Mouse (Mus musculus) embryo, embryonic 10 days (tissue): ENCODE results near the gene Gm11565.
"Not testable (repeated sequence)": the region's sequence is repeated elsewhere in the genome, so short reads cannot be mapped to it uniquely, and the experiment has no call there.

Source experiments
- DNase-seq: peaks from one replicate; pipeline ENCODE4 v3.0.0-alpha.2; 2015; ENCODE audit warnings: low spot score

Gene Gm11565

DNA sequence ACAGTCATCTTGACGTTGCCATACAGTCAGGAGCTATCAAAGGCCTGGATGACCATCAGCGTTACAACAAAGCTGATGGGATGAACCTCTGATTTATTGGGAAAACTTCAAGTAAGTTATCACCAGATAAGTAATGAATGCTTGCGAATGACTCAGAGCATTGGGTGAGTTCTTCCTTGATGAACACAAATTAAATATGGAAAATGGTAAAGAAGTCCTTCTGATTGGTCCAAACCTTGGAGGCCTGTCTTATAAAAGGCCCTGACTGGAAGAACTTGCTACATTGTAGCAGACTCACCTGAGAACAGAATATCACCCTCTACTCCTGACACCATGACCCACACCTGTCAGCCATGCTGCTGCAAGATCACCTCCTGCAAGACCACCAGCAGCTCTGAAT, at the start of gene Gm11565:
Gene Gm11565 (plus strand): TSS at position 301 of the 400 bp plus-strand sequence.
- DNase-seq, result no peak

DNA sequence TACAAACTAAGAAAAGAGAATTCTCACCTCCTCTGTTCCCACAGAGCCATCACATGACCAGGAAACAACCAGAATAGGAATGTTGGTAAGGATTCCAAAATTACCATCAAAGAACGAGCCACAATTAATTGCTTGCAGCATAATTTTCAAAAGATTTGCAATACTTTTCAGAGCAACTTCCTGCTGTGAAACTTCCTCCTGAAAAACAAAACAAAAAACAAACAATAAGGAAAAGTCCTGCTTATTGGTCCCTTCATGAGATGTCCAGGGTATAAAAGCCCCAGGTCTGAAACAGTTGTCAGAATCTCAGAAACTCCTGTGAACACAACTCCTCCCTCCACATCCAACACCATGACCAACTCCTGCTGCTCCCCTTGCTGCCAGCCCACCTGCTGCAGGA, 41.5 kb upstream of the Gm11565 start, which contains the start of gene Krtap9-1:
Gene Krtap9-1 (plus strand): TSS at position 301 of the 400 bp plus-strand sequence.
- not testable (repeated sequence) for DNase-seq

DNA sequence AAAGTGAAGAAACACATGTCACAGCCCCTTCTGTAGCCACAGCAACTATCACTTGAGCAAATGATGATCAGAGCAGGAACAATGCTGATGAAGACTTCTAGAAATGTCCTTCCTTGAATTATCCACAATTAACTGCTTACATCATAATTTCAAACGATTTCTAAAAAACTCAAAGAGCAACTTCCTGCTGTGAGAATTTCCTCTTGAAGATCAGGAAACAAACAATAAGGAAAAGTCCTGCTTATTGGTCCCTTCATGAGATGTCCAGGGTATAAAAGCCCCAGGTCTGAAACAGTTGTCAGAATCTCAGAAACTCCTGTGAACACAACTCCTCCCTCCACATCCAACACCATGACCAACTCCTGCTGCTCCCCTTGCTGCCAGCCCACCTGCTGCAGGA, 35.7 kb upstream of the Gm11565 start, which contains the start of gene Gm11567:
Gene Gm11567 (plus strand): TSS at position 301 of the 400 bp plus-strand sequence.
- not testable (repeated sequence) for DNase-seq

DNA sequence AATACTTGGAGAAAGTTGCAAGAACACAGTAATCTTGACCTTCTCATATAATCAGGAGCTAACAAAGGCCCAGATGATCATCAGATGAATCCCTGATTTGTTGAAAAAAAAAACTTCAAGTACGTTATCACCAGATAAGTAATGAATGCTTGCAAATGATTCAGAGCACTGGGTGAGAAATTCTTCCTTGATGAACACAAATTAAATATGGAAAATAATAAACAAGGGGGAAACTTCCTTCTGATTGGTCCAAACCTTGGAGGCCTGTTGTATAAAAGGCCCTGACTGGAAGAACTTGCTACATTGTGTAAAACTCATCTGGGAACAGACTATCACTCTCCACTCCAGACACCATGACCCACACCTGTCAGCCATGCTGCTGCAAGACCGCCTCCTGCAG, 6.9 kb upstream of the Gm11565 start, which contains the start of gene Krtap31-1:
Gene Krtap31-1 (plus strand): TSS at position 301 of the 400 bp plus-strand sequence.
- DNase-seq, result no peak

DNA sequence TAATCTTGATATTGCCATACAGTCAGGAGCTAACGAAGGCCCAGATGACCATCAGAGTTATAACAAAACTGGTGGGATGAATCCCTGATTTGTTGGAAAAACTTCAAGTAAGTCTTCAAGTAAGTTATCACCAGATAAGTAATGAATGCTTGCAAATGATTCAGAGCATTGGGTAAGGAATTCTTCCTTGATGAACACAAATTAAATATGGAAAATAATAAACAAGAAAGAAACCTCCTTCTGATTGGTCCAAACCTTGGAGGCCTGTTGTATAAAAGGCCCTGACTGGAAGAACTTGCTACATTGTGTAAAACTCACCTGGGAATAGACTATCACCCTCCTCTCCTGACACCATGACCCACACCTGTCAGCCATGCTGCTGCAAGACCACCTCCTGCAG, 21.4 kb downstream of the Gm11565 start, which contains the start of gene Krtap31-2:
Gene Krtap31-2 (plus strand): TSS at position 301 of the 400 bp plus-strand sequence.
- no peak for DNase-seq

DNA sequence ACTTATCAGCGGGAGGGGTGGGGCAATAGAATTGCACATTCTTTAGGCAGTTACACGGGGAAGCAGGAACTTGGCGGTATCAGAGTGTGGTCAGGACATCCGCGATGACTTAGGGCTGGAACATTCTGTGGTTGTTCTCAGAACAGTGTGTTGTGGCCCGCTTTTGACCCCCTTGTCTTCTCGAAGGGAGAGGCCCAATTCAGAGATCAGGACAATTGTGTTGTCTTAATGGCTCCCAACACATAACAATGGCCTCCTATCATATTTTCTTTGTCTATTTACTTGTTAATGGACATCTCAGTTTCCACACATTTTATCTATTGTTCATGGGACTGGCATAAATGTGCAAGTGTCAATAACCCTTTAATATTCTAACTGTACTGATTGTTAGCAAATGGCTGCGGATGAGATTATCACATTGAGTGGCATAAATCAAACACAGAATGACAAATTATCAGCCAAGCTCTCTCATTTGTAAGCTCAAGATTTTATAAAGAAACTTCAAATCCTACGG, 23.3 kb downstream of the Gm11565 start:
- no peak for DNase-seq

DNA sequence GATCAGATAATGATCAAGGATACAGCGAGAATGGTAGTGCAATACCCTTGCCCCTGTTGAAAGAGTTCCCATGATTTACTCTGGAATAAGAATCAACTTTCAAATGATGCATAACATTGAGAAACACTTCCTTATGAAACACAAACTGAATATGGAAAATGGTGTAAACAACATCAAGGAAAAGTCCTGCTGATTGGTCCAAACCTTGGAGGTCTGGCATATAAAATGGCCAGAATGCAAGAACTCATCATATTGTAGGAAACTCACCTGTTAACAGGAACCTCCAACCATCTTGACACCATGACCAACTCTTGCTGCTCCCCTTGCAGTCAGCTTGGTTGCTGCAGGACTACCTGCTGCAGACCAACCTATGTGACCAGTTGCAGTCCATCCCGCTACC, 33.6 kb downstream of the Gm11565 start, which contains the start of gene Krtap9-5:
Gene Krtap9-5 (plus strand): TSS at position 301 of the 400 bp plus-strand sequence.
- DNase-seq, result no peak

DNA sequence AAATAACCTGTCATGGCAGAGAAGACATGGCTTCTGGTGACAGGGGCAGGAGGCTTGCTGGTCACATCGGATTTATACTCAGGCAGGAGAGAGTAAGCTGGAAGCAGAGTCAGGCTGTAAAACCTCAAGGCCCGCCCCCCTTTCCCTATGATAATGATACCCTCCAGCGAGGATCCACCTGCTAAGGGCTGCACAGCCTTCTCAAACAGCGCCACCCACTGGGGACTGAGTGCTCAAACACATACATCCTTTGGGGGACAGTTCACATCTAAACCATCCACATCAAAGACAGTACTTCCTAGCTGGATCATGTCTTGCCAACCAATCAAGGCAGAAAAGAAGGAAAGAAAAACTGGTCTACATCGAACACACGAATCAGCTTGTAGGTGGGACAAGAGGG, 49.7 kb downstream of the Gm11565 start:
- DNase-seq, result peak; percentile 34
